Mouse (Mus musculus) gastrocnemius, postnatal 25 days (tissue): ENCODE data around the gene Ergic1. TPM values are rescaled to one million over a fixed set of nuclear protein-coding genes. Genes with fewer than 3 reads are reported as not detected.
A peak's percentile ranks its signal among the peaks of the same experiment; 100 is the strongest.

Experiments used
- DNase-seq: peaks from one replicate; pipeline ENCODE4 v3.0.0; 2022
- total RNA-seq, 2 experiments: library from RNA; stranded (reverse); gene quantifications; 1 replicate in 1 of 2; 2 replicates in 1 of 2; pipeline ENCODE4 v1.2.3; 2021

The Ergic1 gene
- total RNA-seq, 2 experiments from 2014 or later = 52.0 to 61.0 TPM

DNA sequence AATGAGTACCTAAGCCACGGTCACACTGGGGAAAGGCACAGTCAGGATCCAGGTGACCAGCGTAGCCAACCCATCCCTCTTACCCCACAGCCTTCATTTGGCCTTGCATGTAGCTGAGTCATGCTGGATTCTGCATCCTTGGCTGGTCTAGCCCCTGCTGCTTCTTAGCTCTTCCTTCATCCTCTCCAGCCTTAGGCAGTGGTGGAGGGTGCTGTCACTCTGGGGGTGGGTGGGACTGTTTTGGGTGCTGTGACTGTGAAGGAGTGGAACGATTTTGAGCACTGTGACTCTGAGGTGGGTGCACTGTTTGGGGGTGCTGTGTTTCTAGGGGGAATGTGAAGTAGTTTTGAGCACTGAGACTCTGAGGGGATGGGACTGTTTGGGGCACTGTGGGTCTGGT lies 67.6 kb downstream of the Ergic1 start:
- no peak for DNase-seq

DNA sequence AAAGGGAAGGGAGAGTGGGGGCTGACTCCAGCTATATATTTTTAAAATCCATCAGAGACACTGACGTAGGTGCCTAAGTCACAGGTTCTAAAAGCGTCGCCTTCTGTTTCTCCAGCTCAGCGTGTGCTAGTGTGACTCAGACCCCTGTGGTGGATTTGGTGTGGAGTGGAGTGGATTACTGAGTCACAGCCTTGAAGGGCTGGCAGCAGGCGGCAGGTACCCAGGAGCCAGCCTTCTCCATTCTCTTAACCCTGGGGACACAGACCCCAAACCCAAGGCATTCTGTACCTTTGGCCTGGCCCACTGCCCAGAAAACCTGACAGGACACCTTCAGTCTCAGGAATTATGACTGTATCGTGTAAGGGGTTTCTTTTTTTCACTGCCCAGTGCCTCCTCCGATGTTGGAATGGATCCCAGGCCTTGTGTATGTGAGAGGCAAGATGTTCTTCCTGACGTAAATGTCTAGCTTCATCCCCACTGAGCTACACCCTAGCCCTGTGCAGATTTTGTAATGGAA lies 70.6 kb downstream of the Ergic1 start:
- no peak for DNase-seq

- DNase-seq = no peak
Observed at GRCm38 (mm10) chr17:26633186-26633585, 71.9 kb downstream of the Ergic1 start.

GRCm38 (mm10) chr17:26633926-26634325 lies 72.6 kb downstream of the Ergic1 start:
- DNase-seq = no peak

DNA sequence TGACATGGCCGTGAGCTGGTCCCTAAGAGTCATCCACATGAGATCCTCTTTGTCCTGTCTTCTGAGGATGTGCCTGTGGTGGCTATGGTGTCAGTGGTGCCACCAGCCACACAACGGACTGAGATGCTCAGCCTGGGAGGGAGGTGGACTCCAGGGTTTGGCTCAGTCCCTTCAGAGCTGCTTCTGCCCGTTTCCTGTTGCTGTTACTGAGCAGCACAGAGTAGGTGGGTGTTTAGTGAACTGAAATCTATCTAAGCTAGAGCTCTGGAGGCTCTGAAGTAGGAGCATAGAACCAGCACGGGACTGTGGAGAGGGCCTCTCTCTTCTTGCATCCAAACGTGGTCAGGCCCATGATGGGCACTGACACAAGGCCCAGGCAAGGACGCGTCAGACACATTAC lies 73.2 kb downstream of the Ergic1 start:
- no peak for DNase-seq

GRCm38 (mm10) chr17:26635951-26636350 lies 74.7 kb downstream of the Ergic1 start:
- DNase-seq = no peak

- DNase-seq = no peak
Observed at GRCm38 (mm10) chr17:26637851-26638250, 76.6 kb downstream of the Ergic1 start.

DNA sequence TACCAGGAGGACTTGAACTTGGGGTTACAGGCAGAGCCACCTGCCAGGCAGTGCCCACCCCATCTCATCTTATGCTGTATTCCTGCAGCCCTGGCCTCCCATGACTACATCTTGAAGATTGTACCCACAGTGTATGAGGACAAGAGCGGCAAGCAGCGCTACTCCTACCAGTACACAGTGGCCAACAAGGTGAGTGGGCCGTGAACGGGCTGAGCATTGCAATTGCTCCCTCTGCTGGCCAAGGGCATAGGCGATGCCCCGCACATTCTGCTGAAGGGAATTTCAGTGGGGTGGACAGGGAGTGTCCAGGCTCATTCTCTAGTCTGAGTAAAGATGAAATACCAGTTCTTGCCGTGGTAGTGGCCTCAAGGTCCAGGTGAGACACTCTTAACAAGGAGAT lies 77.4 kb downstream of the Ergic1 start:
- peak; percentile 69 for DNase-seq

- DNase-seq = no peak
Observed at GRCm38 (mm10) chr17:26639791-26640190, 78.5 kb downstream of the Ergic1 start.

- DNase-seq = no peak
Observed at GRCm38 (mm10) chr17:26640286-26640740, 79.0 kb downstream of the Ergic1 start.

GRCm38 (mm10) chr17:26643456-26643855 lies 82.2 kb downstream of the Ergic1 start:
- DNase-seq = no peak

GRCm38 (mm10) chr17:26643993-26644392 lies 82.7 kb downstream of the Ergic1 start:
- no peak for DNase-seq

DNA sequence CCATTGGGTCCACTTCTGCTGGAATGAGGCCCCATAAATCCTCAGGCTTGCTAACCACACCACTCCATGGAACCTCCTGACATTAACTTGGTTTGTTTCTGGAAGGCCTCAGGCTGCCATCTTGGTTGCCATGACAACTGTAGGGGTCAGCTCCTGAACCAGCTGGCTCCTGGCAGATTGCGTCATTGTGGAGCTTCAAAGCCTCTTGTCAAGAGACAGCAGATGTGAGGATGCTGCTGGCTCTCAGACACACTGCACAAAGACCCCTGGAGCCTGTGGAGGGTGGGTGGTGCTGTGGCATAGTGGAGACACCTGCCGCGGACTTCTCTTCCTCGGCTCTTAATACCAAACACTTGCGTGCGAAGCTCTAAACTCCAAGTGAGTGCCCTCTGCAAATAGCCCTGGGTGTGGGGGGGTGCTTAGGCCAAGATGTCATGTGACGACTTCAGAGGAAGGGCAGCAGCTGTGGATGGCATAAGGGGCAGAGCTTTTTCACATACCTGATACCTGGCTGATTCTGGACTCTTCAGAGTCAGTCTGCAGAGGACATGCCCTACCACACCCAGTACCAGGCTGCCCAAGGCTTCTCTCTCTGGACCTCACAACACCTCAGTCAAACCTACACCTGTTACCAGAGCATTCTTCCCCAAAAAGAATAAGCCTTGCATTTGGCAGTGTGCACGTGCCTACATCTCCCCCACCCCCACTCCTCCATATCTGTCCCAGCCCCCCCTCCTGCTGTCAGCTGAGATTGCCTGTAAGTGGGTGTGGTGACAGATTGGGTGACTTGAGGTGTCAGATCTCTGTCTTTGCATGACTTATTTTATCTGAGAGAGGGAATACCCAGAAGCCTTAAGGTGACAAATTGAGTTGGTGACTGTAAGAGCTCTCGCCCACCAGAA lies 83.5 kb downstream of the Ergic1 start:
- DNase-seq = no peak

GRCm38 (mm10) chr17:26645411-26645854 lies 84.1 kb downstream of the Ergic1 start:
- no peak for DNase-seq

- DNase-seq = no peak
Observed at GRCm38 (mm10) chr17:26647283-26647682, 86.0 kb downstream of the Ergic1 start.

DNA sequence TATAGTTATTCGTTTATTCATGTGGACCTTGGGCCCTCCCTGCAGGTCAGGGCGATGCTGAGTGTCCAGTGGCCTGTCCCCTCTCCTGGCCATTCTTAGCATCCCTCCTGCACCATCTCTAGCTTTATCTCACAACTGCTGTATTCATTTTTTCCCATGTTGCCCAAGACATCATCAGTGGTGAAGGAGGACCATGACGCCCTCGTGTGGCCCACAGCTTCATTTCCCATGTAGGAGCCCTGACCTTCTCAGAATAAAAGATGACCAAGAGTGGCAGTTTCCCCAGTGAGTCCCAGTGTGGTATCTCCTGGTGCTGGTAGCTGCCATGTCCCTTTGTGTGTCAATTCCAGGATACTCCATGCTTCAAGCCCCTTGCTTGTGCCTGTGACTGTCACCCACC lies 88.3 kb downstream of the Ergic1 start:
- DNase-seq = no peak

DNA sequence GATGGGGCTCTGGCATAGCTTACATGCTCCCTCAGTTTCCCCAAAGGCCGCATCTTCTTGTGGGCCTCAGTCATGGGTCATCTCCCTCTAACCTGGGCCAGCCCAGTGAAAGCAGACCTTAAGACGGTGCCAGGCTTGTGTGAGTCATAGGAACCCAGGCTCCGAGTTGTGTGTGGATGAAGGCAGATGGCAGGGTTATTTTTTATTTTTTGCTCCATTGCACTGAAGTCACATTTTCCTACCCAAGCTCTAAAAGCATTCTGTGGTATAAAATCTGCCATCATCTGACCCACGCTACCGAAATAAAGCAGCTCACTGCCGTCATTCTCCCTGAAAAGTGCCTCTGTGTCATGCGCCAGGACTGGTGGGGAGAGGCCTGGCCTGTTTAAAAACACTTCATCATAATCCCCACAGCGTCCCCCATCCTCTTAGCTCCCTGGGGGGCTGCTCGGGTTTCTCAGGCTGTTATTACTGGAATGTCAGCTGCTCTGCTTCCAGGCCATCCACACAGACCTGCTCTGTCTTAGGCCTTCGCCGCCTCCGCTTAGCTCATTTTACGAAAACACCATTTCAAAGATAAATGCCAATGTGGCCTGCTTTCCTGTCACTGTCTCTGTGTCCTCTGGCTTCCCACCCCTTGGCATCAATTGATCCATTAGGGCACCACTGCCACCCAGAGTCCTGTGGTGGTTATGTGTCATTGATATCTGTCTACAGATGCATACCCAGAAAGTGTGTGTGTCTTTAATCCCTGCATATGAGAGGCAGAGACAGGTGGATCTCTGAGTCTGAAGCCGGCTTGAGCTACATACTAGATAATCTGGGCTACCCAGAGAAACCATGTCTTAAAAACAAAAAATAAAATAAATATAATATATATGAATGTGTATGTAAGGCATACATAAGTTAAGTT lies 89.4 kb downstream of the Ergic1 start:
- peak; percentile 57 for DNase-seq

DNA sequence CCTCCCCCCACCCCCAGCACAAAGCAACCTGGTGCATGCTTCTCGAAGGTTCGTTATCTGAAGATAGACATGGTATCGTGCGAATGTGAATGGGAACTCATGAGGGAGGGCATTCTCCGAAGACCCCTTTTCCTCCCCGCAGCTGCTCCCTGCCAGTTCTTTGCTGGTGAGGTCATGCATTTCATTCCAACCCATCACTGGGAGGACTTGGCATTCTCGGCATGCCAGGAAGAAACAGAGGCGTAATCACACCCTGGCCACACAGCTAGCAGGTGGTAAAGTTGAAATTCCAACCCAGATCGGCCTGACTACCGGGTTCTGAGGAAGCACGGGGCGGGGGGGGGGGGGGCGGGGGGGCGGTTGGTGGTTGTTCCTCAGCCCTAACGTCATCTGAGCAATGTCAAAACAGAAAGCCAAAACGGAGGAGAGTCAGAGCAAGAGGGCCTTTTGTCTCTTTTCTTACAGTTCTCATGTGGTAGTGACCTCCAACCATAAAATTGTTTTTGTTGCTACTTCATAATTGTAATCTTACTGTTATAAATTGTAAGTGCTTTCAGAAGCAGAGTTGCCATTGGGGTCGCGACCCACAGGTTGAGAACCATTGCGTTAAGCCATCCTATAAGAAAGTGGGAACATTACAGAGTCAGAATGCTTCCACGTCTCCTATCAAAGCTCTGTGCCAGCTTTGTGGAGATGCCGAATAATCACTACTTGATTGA lies 97.7 kb downstream of the Ergic1 start:
- DNase-seq = no peak

DNA sequence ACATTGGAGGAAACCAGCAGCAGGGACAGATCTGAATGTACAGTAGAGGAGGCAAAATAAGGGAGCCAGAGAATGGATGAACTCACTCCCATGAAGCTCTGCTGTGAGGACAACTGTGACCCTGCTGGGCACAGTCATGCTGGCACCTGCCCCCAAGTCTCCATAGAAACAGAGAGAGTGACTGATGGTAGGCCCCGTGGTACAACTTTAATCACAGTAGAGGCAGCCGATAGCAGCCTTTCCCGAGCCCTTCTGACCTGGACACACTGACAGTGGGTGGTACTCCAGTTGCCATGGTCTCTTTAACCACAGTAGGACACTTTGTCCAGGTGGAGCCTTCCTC lies 98.3 kb downstream of the Ergic1 start:
- DNase-seq = no peak

- DNase-seq = peak; percentile 72
Observed at GRCm38 (mm10) chr17:26660192-26660912, 99.1 kb downstream of the Ergic1 start.

DNA sequence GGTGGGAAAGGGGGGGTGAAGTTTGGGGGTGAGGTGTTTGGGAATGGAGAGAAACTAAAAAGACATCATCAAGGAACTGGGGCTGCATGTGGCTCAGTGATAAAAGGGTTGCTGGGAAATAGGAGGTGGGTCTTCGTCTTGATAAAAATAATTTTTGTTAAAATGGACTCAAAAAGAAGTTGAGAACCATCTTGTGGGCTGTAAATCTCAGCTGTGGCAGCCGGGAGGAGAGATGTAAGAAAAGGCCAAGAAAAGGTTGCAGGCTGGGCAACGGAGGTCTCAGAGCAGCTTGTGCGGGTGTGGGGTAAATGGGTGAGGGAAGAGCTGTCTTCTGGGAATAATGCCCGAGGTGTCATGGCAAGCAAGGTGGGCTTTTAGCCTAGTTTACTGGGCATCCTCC lies 100.9 kb downstream of the Ergic1 start:
- DNase-seq = no peak
